Mouse (Mus musculus) T-helper 1 cell (primary cell): ENCODE measurements at regions not wholly inside any gene's neighbourhood (a gene's known extent, or its start where the extent isn't known, plus 50 kb on each side); places are given as distances from the start of the nearest gene placed in this dataset.

Source experiments
- in situ Hi-C: fragments of 300-600 bp; cut with MboI, MseI; formaldehyde crosslinking; loops from one replicate; pipeline ENCODE4 v1.15.1; 2025; ENCODE audit warnings: high pct_unique_total_duplicates

DNA sequence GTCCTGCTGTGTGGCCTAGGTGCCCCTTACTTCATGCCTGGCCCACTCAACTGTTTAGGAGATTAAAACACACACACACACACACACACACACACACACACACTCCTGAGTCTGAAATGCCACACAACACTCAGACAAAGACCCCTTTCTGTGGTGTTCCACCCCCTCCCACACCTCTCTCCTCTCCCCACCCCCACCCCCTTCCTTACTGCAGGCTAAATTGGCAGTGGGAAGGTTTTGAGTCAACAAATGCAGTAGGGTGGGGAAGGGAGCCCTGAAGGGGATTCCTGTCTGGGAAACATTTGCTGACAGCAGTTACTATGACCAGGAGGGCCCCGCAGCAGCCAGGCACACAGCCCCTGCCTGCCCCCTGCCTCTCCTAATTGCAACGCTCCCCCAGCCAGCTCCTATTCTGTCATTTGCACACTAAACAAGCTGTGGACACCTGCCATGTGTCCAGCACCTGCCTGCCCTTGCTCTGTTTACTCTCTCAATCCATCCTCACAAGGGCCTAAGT lies 69.5 kb downstream of the Ephb3 start:
- in situ Hi-C loops = no loop called here

DNA sequence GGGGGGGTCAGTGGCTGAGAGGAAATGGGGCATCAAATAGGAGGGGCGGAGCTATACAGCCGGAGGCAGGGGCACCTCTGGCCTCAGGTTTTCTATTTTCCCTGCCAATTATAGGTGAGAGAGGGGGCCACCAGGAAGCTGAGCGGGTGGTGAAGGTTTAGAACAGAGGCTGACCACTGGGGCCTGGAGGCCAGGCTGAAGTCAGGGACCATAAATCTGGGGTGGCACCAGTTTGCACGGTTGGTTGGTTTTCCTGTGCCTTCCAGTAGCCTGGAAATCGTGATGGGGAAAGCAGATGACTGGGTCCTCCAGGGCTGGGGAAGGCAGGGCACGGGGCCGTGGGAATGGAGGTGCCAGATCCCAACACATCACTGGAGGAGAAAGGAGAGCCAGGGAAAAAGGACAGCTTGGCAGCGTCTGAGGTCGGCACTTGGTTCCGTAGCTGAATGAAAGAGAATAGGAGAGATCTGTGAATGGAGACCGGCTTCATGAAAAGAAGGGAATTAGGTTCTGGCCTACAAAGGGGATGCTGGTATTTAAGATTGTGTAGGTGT lies 73.3 kb downstream of the Ephb3 start:
- in situ Hi-C loops = no loop called here

DNA sequence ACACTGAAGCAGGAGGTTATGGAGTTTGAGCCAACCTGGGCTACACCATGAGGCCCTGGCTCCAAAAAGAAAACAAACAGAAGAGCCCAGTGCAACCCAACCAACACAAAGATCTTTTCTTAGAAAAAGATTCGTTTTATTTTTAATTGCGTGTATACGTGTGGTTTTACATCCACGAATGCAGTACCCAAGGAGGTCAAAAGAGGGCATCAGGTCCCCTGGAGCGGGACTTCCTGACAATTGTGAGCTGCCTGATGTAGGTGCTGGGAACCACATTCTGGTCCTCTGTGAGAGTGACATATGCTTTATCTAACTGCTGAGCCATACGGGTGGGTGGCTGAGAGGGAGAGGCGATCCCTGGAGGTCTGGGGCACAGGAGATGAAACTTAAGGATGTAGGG lies 73.8 kb downstream of the Ephb3 start:
- in situ Hi-C loops = no loop called here

DNA sequence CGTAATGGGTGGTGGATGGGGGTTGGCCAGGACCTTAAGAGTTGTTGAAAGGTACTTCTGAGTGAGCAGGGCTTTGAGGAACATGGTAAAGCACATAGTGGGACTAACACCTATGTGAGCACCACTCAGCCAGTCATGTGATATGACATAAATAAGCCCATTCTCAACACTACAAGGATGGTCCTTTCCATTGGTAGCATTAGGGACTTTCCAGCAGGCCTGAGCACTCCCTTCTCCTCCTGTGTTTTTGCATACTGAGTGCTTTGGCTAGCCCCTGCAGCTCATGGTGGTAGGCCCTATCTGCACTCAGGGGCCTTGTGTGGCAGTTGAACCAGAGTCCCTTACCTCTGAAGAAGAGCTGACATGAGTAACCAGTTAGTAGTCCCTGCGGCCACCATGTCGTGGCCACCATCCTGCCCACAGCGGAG lies 75.7 kb downstream of the Ephb3 start:
- in situ Hi-C loops = no loop called here

DNA sequence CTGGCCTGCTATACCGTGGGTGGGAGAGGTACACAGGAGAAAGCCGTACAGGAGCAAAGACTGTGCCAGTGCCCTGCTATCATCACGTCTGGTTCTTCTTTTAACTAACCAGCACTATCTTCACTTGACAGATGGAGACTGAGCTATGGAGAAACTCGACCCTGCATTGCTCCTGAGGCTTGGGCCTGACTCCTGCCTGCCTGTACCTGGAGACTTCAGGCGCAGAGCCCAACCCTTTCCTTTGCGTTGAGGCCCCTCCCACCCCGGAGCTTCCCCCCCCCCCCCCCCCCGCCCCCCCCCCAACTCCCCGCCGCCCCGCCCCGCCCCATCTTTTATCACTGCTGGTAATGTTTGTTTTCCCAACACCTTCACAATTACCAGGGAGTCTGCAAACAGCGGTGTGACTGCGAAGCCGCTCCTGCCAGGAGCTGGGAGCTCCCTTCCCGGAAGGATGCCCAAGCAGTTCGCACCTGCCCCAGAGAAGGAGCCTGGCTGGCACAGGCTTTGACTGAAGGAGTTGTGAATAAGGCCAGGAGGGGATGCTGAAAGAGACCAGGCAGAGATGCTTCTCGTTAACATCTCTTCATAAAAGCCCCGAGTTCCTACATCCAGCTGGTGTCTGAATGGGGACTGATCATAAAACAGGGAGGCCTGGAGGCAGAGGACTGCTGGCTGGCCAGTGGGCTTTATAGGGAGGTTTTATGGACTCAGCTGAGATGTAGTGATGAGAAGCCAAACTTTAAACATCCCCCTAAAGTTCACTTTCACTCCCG lies 77.6 kb downstream of the Ephb3 start:
- in situ Hi-C loops = no loop called here

DNA sequence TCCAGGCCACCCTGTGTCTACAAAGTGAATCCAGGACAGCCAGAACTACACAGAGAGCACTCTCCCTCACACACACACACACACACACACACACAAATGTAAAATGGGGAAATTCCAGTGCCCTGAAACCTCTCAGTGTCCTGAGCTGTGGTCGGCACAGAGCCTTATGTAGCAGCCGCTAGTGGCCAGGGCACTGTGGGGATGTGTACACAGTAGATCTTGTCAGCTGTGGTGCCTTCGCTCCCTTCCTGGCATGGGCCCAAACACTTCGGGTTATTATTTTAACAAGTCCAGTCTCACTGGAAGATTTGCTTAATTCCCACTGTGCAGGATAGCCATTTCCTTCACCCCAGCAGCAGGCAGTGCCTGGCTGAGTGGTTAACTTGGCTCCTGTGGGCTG lies 81.5 kb downstream of the Ephb3 start:
- in situ Hi-C loops = no loop called here

DNA sequence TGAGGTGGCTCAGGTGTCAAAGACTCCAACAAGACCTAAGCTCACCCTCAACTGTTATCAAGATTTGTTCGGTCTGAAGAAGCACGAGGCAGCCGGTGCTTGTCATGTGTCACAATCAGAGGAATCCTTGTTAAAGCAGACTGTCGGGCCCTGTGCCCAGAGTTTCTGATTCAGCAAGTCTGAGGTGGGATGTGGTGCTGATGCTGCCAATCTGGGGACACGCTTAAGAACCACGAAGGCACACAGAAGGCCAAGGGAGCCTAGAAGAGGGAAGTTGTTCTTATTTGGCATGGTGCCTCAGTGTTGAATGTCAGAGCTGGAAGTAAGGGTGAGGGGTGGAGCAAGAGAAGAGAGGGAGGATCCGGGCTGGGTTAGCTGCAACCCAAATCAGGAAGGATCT lies 85.0 kb downstream of the Ephb3 start:
- in situ Hi-C loops = no loop called here

DNA sequence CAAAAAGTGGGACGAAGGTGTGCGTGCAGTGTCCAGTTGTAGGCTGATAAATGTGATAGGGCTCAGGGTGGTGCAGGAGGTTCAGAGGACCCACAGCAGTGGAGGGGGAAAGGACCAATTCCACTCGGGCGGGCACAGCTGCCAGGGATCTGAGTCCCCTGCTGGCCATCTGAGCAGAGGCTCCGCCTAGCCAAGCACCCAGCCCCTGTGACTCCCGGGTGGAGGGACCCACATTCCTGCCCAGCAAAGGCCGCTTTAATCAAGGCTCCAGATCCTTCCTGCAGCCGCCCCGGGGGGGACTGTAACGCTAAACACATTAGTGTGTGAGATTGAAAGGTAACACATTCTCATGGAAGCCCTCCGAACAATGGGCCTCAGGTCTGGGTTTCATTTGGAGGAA lies 88.5 kb downstream of the Ephb3 start:
- in situ Hi-C loops = no loop called here

DNA sequence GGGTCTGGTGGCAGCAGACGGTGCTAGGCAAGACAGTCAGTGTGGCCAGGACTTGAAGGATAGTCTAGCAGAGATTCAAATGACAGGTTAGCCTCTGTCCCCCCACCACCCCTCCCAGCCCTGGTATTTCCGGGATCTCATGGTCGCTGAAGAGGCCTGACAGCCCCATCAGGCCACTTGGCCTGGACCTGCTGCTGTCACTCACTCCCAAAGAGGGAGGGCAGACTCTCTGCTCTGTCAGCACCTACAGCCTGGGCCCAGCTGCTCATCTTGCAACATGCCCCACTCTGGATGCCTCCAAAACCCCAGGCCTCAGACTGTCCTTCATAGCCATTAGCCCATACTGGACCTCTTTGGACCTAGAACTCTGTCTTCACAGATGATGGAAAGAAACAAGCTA lies 89.0 kb downstream of the Ephb3 start:
- in situ Hi-C loops = no loop called here

DNA sequence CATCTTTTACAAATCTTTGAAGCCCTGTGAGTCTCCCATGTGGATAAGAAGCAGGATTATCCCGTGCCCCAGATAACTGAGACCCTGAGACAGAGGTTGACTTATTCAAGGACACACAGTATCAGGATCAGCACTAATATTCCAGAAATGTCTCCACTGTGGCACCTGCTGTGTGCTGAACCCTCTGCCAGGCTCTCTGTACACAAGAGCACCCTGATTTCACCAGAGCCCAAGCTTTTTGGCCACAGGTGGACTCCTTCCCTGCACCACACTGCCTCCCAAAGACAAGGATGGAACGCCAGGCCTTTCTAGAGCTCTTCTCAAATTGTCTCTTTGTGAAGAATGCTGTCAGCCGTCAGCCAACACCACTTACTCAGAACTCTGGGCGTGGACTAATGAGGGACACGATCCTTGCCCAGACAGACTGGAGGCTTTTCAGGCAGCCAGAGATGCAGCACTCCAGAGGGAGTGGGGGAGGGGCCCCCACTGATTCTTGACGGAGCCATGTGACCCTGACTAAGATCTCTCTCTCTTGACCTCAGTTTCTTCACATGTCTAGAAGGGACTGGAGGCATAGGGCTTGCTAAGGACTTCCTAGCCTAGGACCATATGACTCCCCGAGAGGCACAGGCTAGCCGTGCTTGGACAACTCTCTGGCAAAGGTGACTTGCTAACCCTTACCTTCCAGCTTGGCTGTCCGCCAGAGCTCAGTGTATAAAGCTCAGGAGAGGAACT lies 90.3 kb downstream of the Ephb3 start:
- in situ Hi-C loops = no loop called here

DNA sequence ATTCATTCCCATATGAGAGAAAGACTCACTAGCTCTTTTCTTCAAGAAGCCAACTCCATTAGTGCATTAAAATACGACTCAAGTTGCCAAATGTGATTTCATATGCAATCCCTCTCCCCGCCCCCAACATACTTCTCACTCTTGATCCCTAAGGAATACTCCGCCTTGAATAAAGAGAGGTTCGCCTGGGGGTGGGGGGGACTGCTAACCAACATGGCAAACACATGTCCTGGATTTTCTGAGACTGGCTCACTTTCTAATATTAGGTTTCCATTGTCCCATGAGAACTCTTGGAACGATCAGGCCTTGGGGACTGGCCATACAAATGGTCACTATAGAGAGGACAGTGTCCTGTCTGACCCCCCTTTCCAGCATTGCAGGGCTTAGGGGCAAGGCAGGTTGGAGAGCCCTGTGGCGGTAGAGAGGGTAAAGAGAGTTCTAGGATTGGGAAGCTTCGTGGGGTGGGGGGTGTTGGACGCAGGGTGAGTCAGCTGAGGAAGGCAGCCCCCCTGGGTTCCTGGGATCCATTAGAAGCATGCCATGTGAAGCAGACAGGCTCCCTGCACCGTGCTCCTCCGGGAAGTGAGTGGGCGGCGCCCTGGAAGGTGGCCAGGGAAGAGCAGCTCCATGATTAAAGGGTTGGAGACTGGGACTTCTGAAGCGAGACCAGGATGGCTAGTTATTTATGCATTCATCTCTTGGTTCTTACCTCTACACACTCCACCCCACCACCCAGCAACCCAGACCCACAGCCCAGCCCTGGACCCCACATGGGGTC lies 91.6 kb downstream of the Ephb3 start:
- in situ Hi-C loops = no loop called here

DNA sequence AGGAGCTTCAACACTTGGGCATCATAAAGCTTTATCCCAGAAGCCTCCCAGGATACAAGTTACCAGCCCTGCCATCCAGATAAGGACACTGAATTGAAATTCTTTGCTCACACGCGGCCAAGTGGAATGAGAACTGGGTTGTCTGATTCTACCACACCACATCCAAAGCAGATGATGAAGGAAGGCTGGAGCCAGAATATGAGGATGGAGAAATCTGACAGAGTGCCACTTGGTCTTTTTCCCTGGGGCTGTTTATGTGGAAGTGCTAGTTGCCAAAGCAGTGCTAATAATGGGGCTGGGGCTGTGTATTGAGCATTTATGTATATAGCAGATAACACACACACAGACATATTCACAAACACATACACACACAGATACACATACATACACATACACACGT lies 92.2 kb downstream of the Ephb3 start:
- in situ Hi-C loops = no loop called here

DNA sequence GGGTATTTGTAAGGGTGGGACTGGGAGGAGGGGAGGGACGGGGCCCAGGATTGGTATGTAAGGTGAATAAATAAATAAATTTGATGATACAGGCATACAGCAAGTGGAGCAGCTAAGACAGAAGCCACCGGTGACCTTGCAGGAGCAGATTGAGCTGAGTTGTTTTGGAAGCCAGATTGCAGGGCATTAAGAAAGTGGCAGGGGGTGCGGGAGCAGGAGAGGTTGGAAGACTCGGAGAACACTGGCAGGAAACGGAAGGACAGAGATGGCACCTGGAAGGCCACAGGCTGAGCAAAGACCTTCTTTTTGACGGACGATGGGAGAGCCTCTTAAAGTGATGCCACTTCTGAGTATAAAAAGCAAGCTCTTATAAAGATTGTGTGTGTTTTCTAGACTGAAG lies 94.3 kb downstream of the Ephb3 start:
- in situ Hi-C loops = no loop called here

DNA sequence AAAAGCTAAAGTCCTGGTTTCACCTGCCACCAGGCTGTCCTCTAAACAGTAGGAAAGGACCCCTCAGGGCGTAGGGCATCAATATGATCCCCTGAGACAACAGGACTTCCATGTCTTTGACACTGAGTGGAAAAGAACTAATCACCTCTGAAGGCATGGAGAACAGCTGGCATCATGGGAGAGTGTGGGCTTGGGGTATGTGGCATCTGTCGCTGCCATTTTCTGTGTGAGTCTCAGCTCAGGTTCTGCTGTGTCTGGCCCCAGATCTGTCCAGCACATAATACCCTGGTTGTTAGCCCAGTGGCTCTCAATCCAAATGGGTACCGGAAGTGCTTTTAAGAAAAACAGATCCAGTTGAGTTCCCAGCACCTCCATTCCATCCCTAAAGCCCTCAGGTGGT lies 101.3 kb downstream of the Ephb3 start:
- in situ Hi-C loops = no loop called here

DNA sequence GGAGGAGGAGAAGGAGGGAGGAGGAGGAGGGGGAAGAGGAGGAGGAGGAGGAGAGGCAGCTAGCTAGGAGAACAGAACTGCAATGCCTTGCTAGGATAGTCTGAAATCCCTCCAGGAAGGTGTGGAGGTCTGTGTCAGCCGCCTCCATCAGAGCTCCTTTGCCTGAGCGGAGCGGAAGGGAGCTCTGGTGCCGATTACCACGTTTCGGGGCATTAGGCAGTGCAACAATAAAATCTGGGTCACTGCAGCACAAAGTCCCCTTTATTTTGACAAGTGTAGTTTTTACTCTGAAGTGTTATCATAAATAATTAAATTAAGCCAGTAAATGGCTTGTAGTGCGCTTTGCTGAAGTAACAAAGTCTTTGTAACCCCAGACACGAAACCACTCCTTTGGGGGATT lies 104.0 kb downstream of the Ephb3 start:
- in situ Hi-C loops = no loop called here

DNA sequence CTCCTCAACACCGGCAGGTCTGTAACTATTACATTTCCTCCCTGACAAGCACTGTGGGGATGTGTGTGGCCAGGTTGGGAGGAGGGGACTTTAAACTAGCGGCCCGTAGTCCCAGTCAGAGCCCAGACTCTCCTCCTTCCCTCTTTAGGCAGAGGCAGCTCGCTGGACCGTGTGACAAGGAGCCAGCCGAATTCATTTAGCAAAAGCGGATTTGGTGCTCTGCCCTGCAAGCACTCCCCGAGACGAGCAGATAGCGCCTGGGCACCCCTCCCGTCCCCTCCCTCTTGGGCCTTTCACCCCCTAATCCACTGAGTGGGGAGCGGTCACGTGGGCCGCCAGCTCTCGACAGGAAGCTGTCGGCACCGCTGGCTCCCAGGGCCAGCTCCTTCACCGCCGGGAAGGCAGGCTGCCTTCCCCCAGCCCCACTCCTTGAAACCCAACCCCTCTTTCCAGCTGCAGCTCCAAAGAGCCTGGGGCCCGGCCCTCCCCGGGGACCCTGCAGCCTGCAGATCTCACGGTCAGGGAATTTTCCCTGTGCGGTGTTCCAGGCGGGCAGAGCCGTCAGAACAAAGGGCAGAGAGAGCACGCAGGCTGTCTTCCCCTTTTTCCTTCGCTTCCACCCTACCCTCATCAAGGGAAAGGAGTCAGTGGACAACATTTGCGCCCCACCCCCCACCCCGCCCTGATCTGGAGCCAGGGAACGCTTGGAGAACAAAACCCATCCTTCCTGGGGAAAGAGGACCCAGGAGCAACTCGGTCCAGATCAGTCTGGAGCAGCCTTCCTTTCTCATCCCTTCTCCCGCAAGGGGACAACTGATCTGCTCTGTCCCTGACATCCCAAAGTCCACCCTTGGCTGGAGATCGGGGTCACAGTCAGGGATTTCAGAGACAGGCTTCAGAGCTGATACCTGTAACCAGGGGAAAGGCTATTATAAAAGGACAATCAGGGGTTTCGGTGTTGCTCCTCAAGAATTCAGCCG lies 106.4 kb downstream of the Ephb3 start:
- in situ Hi-C loops = no loop called here

DNA sequence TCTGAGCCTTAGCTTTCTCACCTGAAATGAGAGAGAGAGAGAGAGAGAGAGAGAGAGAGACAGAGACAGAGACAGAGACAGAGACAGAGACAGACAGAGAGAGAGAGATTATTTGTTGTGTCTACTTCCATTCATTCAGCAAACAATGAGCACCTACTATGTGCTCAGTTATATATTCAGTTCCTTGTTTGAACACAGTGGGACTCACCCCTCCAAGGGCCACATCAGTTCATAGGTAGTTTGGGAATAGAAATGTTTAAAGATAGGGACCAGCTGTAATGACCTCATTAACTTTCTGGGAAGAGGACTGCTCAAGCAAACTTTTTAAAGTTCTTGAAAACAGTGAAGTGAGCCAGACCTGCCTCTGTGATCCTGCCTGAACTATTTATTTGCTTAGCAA lies 107.2 kb downstream of the Ephb3 start:
- in situ Hi-C loops = no loop called here

DNA sequence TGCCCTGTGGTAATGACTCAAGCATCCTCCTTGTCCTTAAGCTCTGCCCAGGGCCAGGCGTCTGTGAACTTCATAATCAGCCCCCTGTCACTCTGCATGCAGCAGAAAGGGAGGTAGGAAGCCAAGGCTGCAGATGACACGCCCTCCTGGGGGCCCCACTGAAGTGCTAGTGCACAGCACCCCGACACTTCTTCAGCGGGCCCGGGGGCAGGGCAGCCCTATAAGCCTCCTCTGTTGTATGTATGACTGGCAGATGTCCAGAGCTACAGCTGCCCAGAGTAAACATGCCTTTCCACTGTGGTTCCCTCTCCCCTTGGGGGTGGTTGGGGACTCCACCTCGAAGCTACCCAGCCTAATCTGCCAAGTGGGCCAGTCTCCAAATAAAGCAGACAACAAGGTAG lies 107.2 kb upstream of the Vps8 start:
- in situ Hi-C loops = no loop called here

DNA sequence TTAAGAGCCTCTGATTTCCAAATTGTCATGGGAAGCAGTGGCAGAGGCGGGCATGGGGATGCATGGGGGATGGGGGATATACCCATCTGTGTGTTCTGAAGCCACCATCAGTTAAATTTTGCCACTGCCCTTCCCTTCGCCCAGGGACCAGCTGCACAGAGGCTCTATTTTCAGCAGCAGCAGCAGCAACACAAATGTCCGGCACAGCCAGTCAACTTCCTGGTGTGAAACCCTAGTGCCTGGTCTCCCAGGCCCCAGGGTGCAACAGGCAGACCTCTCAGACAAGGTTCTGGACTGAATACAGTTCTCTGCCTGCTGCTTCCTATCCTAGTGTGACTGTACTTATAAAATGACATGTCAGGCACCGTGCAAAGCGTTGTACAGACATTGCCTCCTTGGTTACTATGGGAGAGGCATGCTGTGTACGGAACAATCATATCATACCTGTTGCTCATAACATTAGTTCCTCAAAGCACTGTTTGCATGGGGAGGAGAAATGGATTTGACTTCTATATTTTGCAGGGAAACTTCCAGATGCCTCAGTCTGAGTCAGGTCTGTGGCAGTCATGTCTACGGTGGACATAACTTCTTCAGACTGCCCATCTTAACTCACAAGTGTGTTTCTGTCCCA lies 104.8 kb upstream of the Vps8 start:
- in situ Hi-C loops = no loop called here

DNA sequence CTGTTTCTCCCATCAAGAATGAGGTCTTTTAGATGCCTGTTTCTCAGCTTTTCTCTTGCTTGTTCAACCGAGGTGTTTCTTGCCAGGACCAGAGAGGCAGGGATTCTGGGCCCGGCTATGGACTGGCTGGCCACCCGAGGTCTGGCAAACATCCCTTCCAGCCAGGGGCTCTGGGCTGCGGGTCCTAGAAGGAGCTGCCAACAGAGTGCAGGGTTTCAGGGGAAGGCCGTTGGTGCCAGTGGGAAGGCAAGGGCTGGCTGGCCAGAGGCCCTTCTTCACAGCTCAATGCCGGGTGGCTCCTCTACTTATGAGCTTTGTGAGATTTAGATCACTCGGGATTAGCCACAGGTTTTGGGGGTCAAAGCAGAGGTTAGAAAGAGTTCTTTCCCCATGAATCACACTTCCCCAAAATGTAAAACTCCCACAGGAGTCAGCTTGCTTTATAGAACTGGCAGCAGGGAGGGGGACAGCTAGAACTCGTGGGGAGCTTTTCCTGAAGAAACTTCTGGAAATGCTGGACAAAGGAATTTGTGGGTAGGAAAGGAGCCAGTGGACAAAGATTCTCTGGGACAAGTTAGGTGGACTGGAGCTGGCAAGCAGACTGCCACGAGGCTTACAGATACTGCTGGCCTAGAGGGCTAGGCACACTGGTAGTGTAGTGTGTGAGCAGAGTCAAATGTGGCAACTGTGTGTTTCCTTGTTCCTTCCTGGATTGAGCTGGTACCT lies 104.1 kb upstream of the Vps8 start:
- in situ Hi-C loops = no loop called here
